Mouse (Mus musculus): ENCODE data around the gene Slc37a4. TPM values are rescaled to one million over a fixed set of nuclear protein-coding genes. Genes with fewer than 3 reads are reported as not detected.
A peak's percentile ranks its signal among the peaks of the same experiment; 100 is the strongest.

Slc37a4 gene
- total RNA-seq (2014; rRNA removed; ENCODE audit: low replicate concordance) (83.8 and 97.2 TPM in 2 replicates), polyA plus RNA-seq (2015; fragmentation: Nextera tagmentation; extraction: Ambion mirVana) (32.2 and 35.1 TPM in 2 replicates)

DNA sequence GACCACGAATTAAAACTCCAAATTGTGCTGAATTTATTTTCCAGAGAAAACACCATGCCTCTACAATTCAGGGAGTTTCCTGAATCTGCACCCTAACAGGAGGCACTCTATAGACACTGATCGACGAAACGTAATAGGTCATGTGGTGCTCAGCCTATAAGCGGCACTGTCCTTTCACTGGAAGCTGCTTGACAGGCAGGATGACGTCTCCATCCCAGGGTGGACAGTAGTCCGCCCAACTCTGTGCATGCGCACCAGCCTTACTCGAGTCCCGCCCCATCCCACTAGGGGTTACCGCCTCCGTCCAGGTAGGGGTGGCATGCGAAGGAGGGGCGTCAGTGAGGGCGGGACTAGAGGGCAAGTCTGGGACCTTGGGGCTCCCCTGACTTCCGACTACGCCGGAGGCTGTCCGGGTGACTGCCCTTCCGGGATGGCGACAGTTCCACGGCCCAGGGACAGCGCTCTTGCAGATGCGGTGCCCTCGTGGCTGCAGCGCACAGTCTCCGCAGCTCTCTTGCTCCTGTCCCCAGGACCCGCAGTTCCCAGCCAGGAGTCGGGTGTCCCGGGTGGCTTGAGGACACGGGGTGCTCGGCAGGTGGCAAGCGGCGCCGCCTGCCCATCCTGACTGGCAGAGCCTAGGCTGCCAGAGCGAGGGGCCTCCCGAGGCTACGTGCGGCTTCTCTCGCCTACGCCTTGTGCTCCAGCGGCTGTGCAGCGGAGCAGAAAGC lies at the start of gene Slc37a4:
Slc37a4 (plus strand) TSS at position 169 of the 728 bp plus-strand sequence.
- peak within 1 kb of the TSS; percentile 96 for H3K4me2 ChIP-seq (ENCODE audit: low read depth, low read length)
- no peaks in the 10 kb centered on the region for H3K9me3 ChIP-seq (replicated peaks; ENCODE audit: control insufficient read depth, low read length)
- ATAC-seq (ENCODE audit: insufficient read depth, low read depth) (peak; percentile 94), DNase-seq (ENCODE audit: low spot score) (peak; percentile 96)
- H3K4me1 ChIP-seq (ENCODE audit: control insufficient read depth, insufficient read depth): peaks cover 33% of the 10 kb centered on the region
- peak within 1 kb of the TSS; percentile 90 for H3K27ac ChIP-seq (ENCODE audit: low read depth)
- peak within 1 kb of the TSS; percentile 70 for H3K4me3 ChIP-seq (ENCODE audit: low read depth, low read length)
- under 1% methylated on average over 43 of the region's 43 CpGs for WGBS
- TF ChIP-seq CTCF (IDR thresholded peaks at IDR 0.05; ENCODE audit: low read depth): no peak
- TF ChIP-seq EP300 (IDR thresholded peaks at IDR 0.05; ENCODE audit: low read depth): 0 out of 2 replicates have a peak, but pooled peaks have one; percentile 24
- H3K27me3 ChIP-seq (ENCODE audit: control insufficient read depth, insufficient read depth, low read length): no peaks in the 10 kb centered on the region
- H3K36me3 ChIP-seq (replicated peaks; ENCODE audit: control insufficient read depth, insufficient read depth, low read length): peaks cover 14% of the 10 kb centered on the region
- peak within 1 kb of the TSS; percentile 59 for H3K9ac ChIP-seq (replicated peaks; ENCODE audit: low read depth, low read length)

DNA sequence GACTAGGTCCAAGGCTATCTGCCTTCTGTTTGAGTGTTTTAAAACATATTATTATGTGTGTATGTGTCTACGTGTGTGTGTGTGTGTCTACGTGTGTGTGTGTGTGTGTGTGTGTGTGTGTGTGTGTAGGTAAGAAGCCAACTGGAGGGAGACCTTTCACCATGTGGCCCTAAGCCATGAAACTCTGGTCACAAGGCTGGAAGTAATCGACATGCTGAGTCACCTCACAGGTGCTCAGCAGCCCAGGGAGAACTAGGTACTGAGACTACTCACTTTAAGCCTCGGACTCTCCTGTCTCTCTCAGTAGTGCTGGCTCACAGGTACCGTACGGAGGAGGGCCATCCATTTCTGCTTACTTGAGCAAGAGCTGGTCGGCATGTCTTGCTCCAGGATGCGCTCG lies 49.5 kb upstream of the Slc37a4 start:
- Histone ChIP-seq H3K27ac (ENCODE audit: low read depth) (no peak overlapping the region), H3K4me1 (ENCODE audit: control insufficient read depth, insufficient read depth) (peaks cover 7% of the 10 kb centered on the region; the same call in 1 of the 2 replicates), H3K36me3 (replicated peaks; ENCODE audit: control insufficient read depth, insufficient read depth, low read length) (peaks cover 52% of the 10 kb centered on the region), H3K4me2 (ENCODE audit: low read depth, low read length) (no peak overlapping the region), H3K9me3 (replicated peaks; ENCODE audit: control insufficient read depth, low read length) (no peaks in the 10 kb centered on the region), H3K4me3 (ENCODE audit: low read depth, low read length) (no peak overlapping the region), H3K9ac (replicated peaks; ENCODE audit: low read depth, low read length) (no peak overlapping the region), H3K27me3 (ENCODE audit: control insufficient read depth, insufficient read depth, low read length) (no peaks in the 10 kb centered on the region)
- ATAC-seq (ENCODE audit: insufficient read depth, low read depth) (no peak), DNase-seq (ENCODE audit: low spot score) (no peak)
- TF ChIP-seq CTCF (IDR thresholded peaks at IDR 0.05; ENCODE audit: low read depth) (no peak), EP300 (IDR thresholded peaks at IDR 0.05; ENCODE audit: low read depth) (no peak)
- 88% methylated on average over 9 of the region's 9 CpGs for WGBS

DNA sequence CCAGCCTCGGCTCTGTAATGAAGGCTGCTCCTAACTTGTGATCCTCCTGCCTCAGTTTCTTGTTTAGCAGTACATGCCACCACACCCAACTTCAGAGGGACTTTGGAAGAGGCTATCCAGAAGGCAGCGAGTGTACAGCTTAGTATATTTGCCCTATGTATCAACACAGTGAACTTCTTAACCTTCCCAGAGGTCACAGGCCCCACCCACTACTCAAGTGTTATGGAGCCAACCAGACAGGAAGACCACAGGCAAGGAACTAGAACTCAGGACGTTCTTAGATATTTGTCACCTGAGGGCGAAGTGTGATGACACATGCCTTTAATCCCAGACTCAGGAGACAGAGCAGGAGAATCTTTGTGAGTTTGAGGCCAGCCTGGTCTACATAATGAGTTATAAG lies 49.0 kb upstream of the Slc37a4 start:
- Histone ChIP-seq H3K4me3 (ENCODE audit: low read depth, low read length) (no peak overlapping the region), H3K4me2 (ENCODE audit: low read depth, low read length) (no peak overlapping the region), H3K27ac (ENCODE audit: low read depth) (no peak overlapping the region), H3K27me3 (ENCODE audit: control insufficient read depth, insufficient read depth, low read length) (no peaks in the 10 kb centered on the region), H3K9ac (replicated peaks; ENCODE audit: low read depth, low read length) (no peak overlapping the region), H3K9me3 (replicated peaks; ENCODE audit: control insufficient read depth, low read length) (no peaks in the 10 kb centered on the region), H3K4me1 (ENCODE audit: control insufficient read depth, insufficient read depth) (0 out of 2 replicates have a peak, but pooled peaks cover 2% of the 10 kb centered on the region), H3K36me3 (replicated peaks; ENCODE audit: control insufficient read depth, insufficient read depth, low read length) (peaks cover 57% of the 10 kb centered on the region)
- DNase-seq (ENCODE audit: low spot score): no peak
- 87% methylated on average over 4 of the region's 4 CpGs for WGBS
- TF ChIP-seq CTCF (IDR thresholded peaks at IDR 0.05; ENCODE audit: low read depth): no peak
- no peak for TF ChIP-seq EP300 (IDR thresholded peaks at IDR 0.05; ENCODE audit: low read depth)
- ATAC-seq (ENCODE audit: insufficient read depth, low read depth): no peak

DNA sequence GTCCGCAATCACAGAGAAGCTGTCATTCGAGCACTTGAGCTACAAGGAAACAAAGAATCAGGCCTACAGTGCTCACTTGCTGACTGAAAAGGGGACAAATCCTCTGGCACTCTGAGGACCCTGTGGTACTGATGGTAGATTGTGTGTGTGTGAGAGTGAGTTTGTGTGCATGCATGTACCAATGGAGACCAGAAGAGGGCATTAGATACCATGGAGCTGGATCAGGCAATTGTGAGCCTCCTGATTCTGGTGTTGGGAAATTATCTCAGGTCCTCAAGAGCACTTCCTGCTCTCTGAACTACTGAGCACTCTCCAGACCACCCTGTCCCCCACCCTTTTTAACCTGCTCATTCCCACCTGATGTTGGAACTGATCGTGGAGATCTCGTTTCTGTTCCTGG lies 48.1 kb upstream of the Slc37a4 start:
- ATAC-seq (ENCODE audit: insufficient read depth, low read depth) (no peak), DNase-seq (ENCODE audit: low spot score) (no peak)
- H3K4me3 ChIP-seq (ENCODE audit: low read depth, low read length): no peak overlapping the region
- H3K4me2 ChIP-seq (ENCODE audit: low read depth, low read length): no peak overlapping the region
- 0 out of 2 replicates have a peak, but pooled peaks have one; percentile 11 for TF ChIP-seq CTCF (IDR thresholded peaks at IDR 0.05; ENCODE audit: low read depth)
- no peak for TF ChIP-seq EP300 (IDR thresholded peaks at IDR 0.05; ENCODE audit: low read depth)
- 97% methylated on average over 4 of the region's 4 CpGs for WGBS
- H3K4me1 ChIP-seq (ENCODE audit: control insufficient read depth, insufficient read depth): no peaks in the 10 kb centered on the region
- H3K27ac ChIP-seq (ENCODE audit: low read depth): no peak overlapping the region
- H3K9ac ChIP-seq (replicated peaks; ENCODE audit: low read depth, low read length): no peak overlapping the region
- H3K9me3 ChIP-seq (replicated peaks; ENCODE audit: control insufficient read depth, low read length): no peaks in the 10 kb centered on the region
- peaks cover 66% of the 10 kb centered on the region for H3K36me3 ChIP-seq (replicated peaks; ENCODE audit: control insufficient read depth, insufficient read depth, low read length)
- H3K27me3 ChIP-seq (ENCODE audit: control insufficient read depth, insufficient read depth, low read length): no peaks in the 10 kb centered on the region

DNA sequence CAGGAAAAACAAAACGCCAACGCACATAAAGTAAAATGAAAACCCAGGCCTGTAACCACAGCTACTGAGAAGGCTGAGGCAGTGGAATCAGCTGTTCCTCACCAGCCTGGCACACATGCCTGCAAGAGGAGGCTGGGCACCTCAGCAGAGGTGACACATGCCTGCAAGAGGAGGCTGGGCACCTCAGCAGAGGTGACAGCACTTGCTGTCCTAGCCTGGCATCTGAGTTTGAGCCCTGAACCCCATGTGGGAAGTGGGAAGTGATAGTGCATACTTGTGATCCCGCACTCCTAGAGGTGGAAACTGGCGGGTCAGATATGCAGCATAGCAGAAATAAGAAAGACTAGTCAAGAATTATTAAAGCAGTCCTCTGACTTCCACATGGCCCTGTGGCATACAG lies 45.3 kb upstream of the Slc37a4 start:
- DNase-seq (ENCODE audit: low spot score): no peak
- 95% methylated on average over 4 of the region's 4 CpGs for WGBS
- Histone ChIP-seq H3K9ac (replicated peaks; ENCODE audit: low read depth, low read length) (no peak overlapping the region), H3K27me3 (ENCODE audit: control insufficient read depth, insufficient read depth, low read length) (no peaks in the 10 kb centered on the region), H3K36me3 (replicated peaks; ENCODE audit: control insufficient read depth, insufficient read depth, low read length) (peaks cover 94% of the 10 kb centered on the region), H3K4me2 (ENCODE audit: low read depth, low read length) (no peak overlapping the region), H3K9me3 (replicated peaks; ENCODE audit: control insufficient read depth, low read length) (no peaks in the 10 kb centered on the region), H3K27ac (ENCODE audit: low read depth) (no peak overlapping the region), H3K4me3 (ENCODE audit: low read depth, low read length) (no peak overlapping the region), H3K4me1 (ENCODE audit: control insufficient read depth, insufficient read depth) (no peaks in the 10 kb centered on the region)
- ATAC-seq (ENCODE audit: insufficient read depth, low read depth): no peak
- TF ChIP-seq EP300 (IDR thresholded peaks at IDR 0.05; ENCODE audit: low read depth): no peak
- no peak for TF ChIP-seq CTCF (IDR thresholded peaks at IDR 0.05; ENCODE audit: low read depth)

Measured in heart, postnatal 0 days (tissue).